Mouse (Mus musculus): ENCODE measurements around the gene Wipf1. TPM values are rescaled to one million over a fixed set of nuclear protein-coding genes. Genes with fewer than 3 reads are reported as not detected.

Gene Wipf1
- polyA plus RNA-seq, 1 experiment from 2014 or later, result 10.3 TPM

DNA sequence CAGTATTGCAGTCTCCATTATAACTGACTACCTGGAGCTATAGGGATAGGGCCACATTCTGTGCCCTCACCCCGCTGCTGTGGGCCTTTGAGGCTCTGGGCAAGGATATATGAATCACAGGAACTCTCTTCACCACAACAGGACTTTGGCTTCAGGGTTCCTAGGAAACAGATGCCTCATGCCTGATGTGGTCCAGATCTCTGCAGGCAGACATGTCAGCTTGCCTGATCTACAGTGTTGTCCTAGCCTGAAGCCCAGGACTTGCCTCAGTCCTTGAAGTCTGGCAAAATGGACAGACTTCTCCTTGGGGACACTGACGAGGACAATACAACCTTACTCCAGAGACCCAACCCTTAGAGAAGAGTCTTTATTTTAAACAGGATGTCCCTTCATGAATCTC lies 11.2 kb downstream of the Wipf1 start:
- ATAC-seq, result no peak
- Histone ChIP-seq H3K9me3 (ENCODE audit: control insufficient read depth) (no peaks in the 10 kb centered on the region), H3K36me3 (ENCODE audit: control insufficient read depth, insufficient read depth) (peaks cover 9% of the 10 kb centered on the region), H3K27ac (ENCODE audit: low read depth, low read length) (no peak overlapping the region), H3K4me1 (replicated peaks; ENCODE audit: control insufficient read depth, insufficient read depth, low read length) (0 out of 2 replicates have a peak, but pooled peaks cover 3% of the 10 kb centered on the region), H3K4me2 (replicated peaks; ENCODE audit: low read depth) (no peak overlapping the region), H3K4me3 (ENCODE audit: low read depth, low read length) (no peak overlapping the region), H3K9ac (ENCODE audit: low read depth, low read length) (no peak overlapping the region), H3K27me3 (replicated peaks; ENCODE audit: control insufficient read depth, insufficient read depth, low read length) (no peaks in the 10 kb centered on the region)
- WGBS, result 83% methylated on average over 2 of the region's 2 CpGs
- no peak for TF ChIP-seq CTCF (IDR thresholded peaks at IDR 0.05; ENCODE audit: low read depth)

GRCm38 (mm10) chr2:73514178-73514577 lies 15.4 kb downstream of the Wipf1 start:
- Histone ChIP-seq H3K27me3 (replicated peaks; ENCODE audit: control insufficient read depth, insufficient read depth, low read length) (no peaks in the 10 kb centered on the region), H3K4me1 (replicated peaks; ENCODE audit: control insufficient read depth, insufficient read depth, low read length) (peaks cover 2% of the 10 kb centered on the region; the same call in 1 of the 2 replicates), H3K9ac (ENCODE audit: low read depth, low read length) (no peak overlapping the region), H3K4me2 (replicated peaks; ENCODE audit: low read depth) (no peak overlapping the region), H3K36me3 (ENCODE audit: control insufficient read depth, insufficient read depth) (peaks cover 9% of the 10 kb centered on the region), H3K27ac (ENCODE audit: low read depth, low read length) (no peak overlapping the region), H3K4me3 (ENCODE audit: low read depth, low read length) (no peak overlapping the region), H3K9me3 (ENCODE audit: control insufficient read depth) (no peaks in the 10 kb centered on the region)
- no peak for TF ChIP-seq CTCF (IDR thresholded peaks at IDR 0.05; ENCODE audit: low read depth)
- 92% methylated on average over 6 of the region's 6 CpGs for WGBS
- ATAC-seq, result no peak

DNA sequence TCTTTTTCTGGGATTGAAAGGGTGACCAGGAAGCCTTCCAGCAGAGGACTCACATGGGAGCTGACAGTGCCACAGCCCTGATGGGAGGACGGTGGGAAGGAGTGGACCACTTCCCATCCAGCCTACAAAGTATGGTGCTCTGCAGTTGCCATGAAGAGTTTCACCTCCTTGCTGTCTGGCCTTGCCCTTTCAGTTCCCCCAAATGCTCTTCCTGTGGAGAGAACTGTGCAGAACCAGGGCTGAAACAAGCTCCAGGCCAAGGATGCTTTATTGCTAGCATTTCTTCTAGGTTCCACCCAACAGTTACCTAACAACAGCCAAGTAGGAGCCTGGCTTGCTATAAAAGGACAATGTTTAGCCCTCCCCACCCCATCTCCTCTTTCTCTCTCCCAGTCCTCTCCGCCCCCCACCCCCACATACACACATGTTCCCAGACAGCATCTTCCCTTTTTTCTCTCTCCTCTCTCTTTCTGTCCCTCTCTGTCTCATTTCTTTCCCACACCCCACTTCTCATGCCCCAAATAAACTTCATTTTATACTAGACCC lies 16.3 kb downstream of the Wipf1 start:
- 83% methylated on average over 2 of the region's 2 CpGs for WGBS
- Histone ChIP-seq H3K27ac (ENCODE audit: low read depth, low read length) (no peak overlapping the region), H3K4me2 (replicated peaks; ENCODE audit: low read depth) (no peak overlapping the region), H3K9ac (ENCODE audit: low read depth, low read length) (no peak overlapping the region), H3K4me3 (ENCODE audit: low read depth, low read length) (no peak overlapping the region), H3K9me3 (ENCODE audit: control insufficient read depth) (no peaks in the 10 kb centered on the region), H3K4me1 (replicated peaks; ENCODE audit: control insufficient read depth, insufficient read depth, low read length) (peaks cover 4% of the 10 kb centered on the region), H3K27me3 (replicated peaks; ENCODE audit: control insufficient read depth, insufficient read depth, low read length) (no peaks in the 10 kb centered on the region), H3K36me3 (ENCODE audit: control insufficient read depth, insufficient read depth) (peaks cover 13% of the 10 kb centered on the region)
- no peak for TF ChIP-seq CTCF (IDR thresholded peaks at IDR 0.05; ENCODE audit: low read depth)
- ATAC-seq, result no peak

GRCm38 (mm10) chr2:73512044-73512443 lies 17.5 kb downstream of the Wipf1 start:
- Histone ChIP-seq H3K4me1 (replicated peaks; ENCODE audit: control insufficient read depth, insufficient read depth, low read length) (peaks cover 4% of the 10 kb centered on the region), H3K36me3 (ENCODE audit: control insufficient read depth, insufficient read depth) (peaks cover 13% of the 10 kb centered on the region), H3K27me3 (replicated peaks; ENCODE audit: control insufficient read depth, insufficient read depth, low read length) (no peaks in the 10 kb centered on the region), H3K27ac (ENCODE audit: low read depth, low read length) (no peak overlapping the region), H3K9me3 (ENCODE audit: control insufficient read depth) (no peaks in the 10 kb centered on the region), H3K9ac (ENCODE audit: low read depth, low read length) (no peak overlapping the region), H3K4me3 (ENCODE audit: low read depth, low read length) (no peak overlapping the region), H3K4me2 (replicated peaks; ENCODE audit: low read depth) (no peak overlapping the region)
- whole genome bisulfite sequencing, result 66% methylated on average over 3 of the region's 3 CpGs
- no peak for TF ChIP-seq CTCF (IDR thresholded peaks at IDR 0.05; ENCODE audit: low read depth)
- no peak for ATAC-seq

GRCm38 (mm10) chr2:73510731-73511360 lies 18.7 kb downstream of the Wipf1 start:
- Histone ChIP-seq H3K27ac (ENCODE audit: low read depth, low read length) (no peak overlapping the region), H3K36me3 (ENCODE audit: control insufficient read depth, insufficient read depth) (peaks cover 5% of the 10 kb centered on the region; the same call in 1 of the 2 replicates), H3K4me3 (ENCODE audit: low read depth, low read length) (no peak overlapping the region), H3K27me3 (replicated peaks; ENCODE audit: control insufficient read depth, insufficient read depth, low read length) (no peaks in the 10 kb centered on the region), H3K4me2 (replicated peaks; ENCODE audit: low read depth) (no peak overlapping the region), H3K4me1 (replicated peaks; ENCODE audit: control insufficient read depth, insufficient read depth, low read length) (peaks cover 4% of the 10 kb centered on the region), H3K9ac (ENCODE audit: low read depth, low read length) (no peak overlapping the region), H3K9me3 (ENCODE audit: control insufficient read depth) (no peaks in the 10 kb centered on the region)
- ATAC-seq, result no peak
- WGBS, result 77% methylated on average over 7 of the region's 7 CpGs
- TF ChIP-seq CTCF (IDR thresholded peaks at IDR 0.05; ENCODE audit: low read depth), result no peak

GRCm38 (mm10) chr2:73510025-73510288 lies 19.6 kb downstream of the Wipf1 start:
- H3K27ac ChIP-seq (ENCODE audit: low read depth, low read length), result no peak overlapping the region
- no peak overlapping the region for H3K9ac ChIP-seq (ENCODE audit: low read depth, low read length)
- H3K9me3 ChIP-seq (ENCODE audit: control insufficient read depth), result no peaks in the 10 kb centered on the region
- peaks cover 5% of the 10 kb centered on the region; the same call in 1 of the 2 replicates for H3K36me3 ChIP-seq (ENCODE audit: control insufficient read depth, insufficient read depth)
- no peak for ATAC-seq
- 68% methylated on average over 3 of the region's 3 CpGs for WGBS
- H3K4me2 ChIP-seq (replicated peaks; ENCODE audit: low read depth), result no peak overlapping the region
- no peak for TF ChIP-seq CTCF (IDR thresholded peaks at IDR 0.05; ENCODE audit: low read depth)
- no peak overlapping the region for H3K4me3 ChIP-seq (ENCODE audit: low read depth, low read length)
- H3K27me3 ChIP-seq (replicated peaks; ENCODE audit: control insufficient read depth, insufficient read depth, low read length), result no peaks in the 10 kb centered on the region
- peaks cover 4% of the 10 kb centered on the region for H3K4me1 ChIP-seq (replicated peaks; ENCODE audit: control insufficient read depth, insufficient read depth, low read length)
